Mouse (Mus musculus) liver, embryonic 12.5 days (tissue): ENCODE results near the gene Ina. TPM values are rescaled to one million over a fixed set of nuclear protein-coding genes. Genes with fewer than 3 reads are reported as not detected.
A peak's percentile ranks its signal among the peaks of the same experiment; 100 is the strongest.

Experiments used
- ATAC-seq: fragments of 200-750 bp; cut with Nextera tagmentation; 2 replicates; pipeline ENCODE4 v1.8.0; 2017; ENCODE audit warnings: moderate number of reproducible peaks, mild to moderate bottlenecking, moderate library complexity
- H3K27ac ChIP-seq: fragments of 300-500 bp; sonication (generic); 2 replicates; pipeline ENCODE4 v1.5.1; 2016; ENCODE audit warnings: mild to moderate bottlenecking
- H3K27me3 ChIP-seq: fragments of 300-500 bp; sonication (generic); replicated peaks from 2 replicates; pipeline ENCODE4 v1.6.1; 2016; ENCODE audit warnings: mild to moderate bottlenecking, moderate library complexity
- H3K36me3 ChIP-seq: fragments of 300-500 bp; sonication (generic); 2 replicates; pipeline ENCODE4 v1.6.1; 2016; ENCODE audit warnings: mild to moderate bottlenecking, moderate library complexity
- H3K4me1 ChIP-seq: fragments of 300-500 bp; sonication (generic); 2 replicates; pipeline ENCODE4 v1.6.1; 2016
- H3K4me2 ChIP-seq: fragments of 300-500 bp; sonication (generic); 2 replicates; pipeline ENCODE4 v1.6.1; 2016; ENCODE audit warnings: mild to moderate bottlenecking, moderate library complexity
- H3K4me3 ChIP-seq: fragments of 300-500 bp; sonication (generic); 2 replicates; pipeline ENCODE4 v1.5.1; 2016; ENCODE audit warnings: mild to moderate bottlenecking, moderate library complexity
- H3K9ac ChIP-seq: fragments of 300-500 bp; sonication (generic); 2 replicates; pipeline ENCODE4 v1.6.1; 2016; ENCODE audit warnings: mild to moderate bottlenecking, moderate library complexity
- H3K9me3 ChIP-seq: fragments of 300-500 bp; sonication (generic); replicated peaks from 2 replicates; pipeline ENCODE4 v1.6.1; 2016; ENCODE audit warnings: mild to moderate bottlenecking, moderate library complexity
- WGBS: fragments of 180-500 bp; shearing (Covaris S2); methylation state at CpG from one replicate; pipeline ENCODE4 v1.1.7; 2016; ENCODE audit not compliant: insufficient replicate concordance; 5-methylcytosine and 5-hydroxymethylcytosine counted together
- polyA plus RNA-seq: library from polyadenylated mRNA; unstranded; fragments of >200 nt; fragmentation: Nextera tagmentation; extraction: Ambion mirVana; gene quantifications from 2 replicates; pipeline ENCODE4 v1.2.1, GENCODE M21; 2016

Ina gene
- 0.11 and 0.12 TPM in 2 replicates for polyA plus RNA-seq

GRCm38 (mm10) chr19:47014447-47015381 lies at the start of gene Ina, which contains the start of gene Nt5c2:
TSS of gene Ina (plus strand) at chr19:47014698.
TSS of gene Nt5c2 (minus strand) at chr19:47015153.
- ATAC-seq, result peak; percentile 32; the same call in 1 of the 2 replicates
- 2% methylated on average over 123 of the region's 124 CpGs for WGBS

GRCm38 (mm10) chr19:46965496-46965895 lies 49.0 kb upstream of the Ina start:
- Histone ChIP-seq H3K9me3 (no peaks in the 10 kb centered on the region), H3K4me3 (no peak overlapping the region), H3K36me3 (no peaks in the 10 kb centered on the region), H3K9ac (no peak overlapping the region), H3K4me1 (peaks cover 51% of the 10 kb centered on the region), H3K27ac (no peak overlapping the region), H3K4me2 (no peak overlapping the region), H3K27me3 (no peaks in the 10 kb centered on the region)
- no peak for ATAC-seq

More at GRCm38 (mm10) chr19:47014447-47015381, at the start of gene Ina, which contains the start of gene Nt5c2:
- Histone ChIP-seq H3K27ac (no peak within 1 kb of the TSS), H3K9ac (no peak within 1 kb of the TSS), H3K9me3 (no peaks in the 10 kb centered on the region), H3K4me3 (peak within 1 kb of the TSS; percentile 34), H3K36me3 (no peaks in the 10 kb centered on the region), H3K4me1 (peaks cover 18% of the 10 kb centered on the region), H3K4me2 (peak within 1 kb of the TSS; percentile 58), H3K27me3 (peaks cover 94% of the 10 kb centered on the region)

GRCm38 (mm10) chr19:46966330-46966729 lies 48.2 kb upstream of the Ina start:
- Histone ChIP-seq H3K27ac (no peak overlapping the region), H3K4me3 (no peak overlapping the region), H3K27me3 (no peaks in the 10 kb centered on the region), H3K4me2 (no peak overlapping the region), H3K9ac (no peak overlapping the region), H3K4me1 (peaks cover 45% of the 10 kb centered on the region), H3K36me3 (no peaks in the 10 kb centered on the region), H3K9me3 (no peaks in the 10 kb centered on the region)
- no peak for ATAC-seq
- WGBS, result 84% methylated on average over 6 of the region's 6 CpGs

- 0 out of 2 replicates have a peak, but pooled peaks have one; percentile 22 for ATAC-seq
- 76% methylated on average over 4 of the region's 4 CpGs for WGBS
These were observed 46.6 kb upstream of the Ina start for GRCm38 (mm10) chr19:46967861-46968260.

GRCm38 (mm10) chr19:46968833-46969232 lies 45.7 kb upstream of the Ina start:
- peaks cover 45% of the 10 kb centered on the region for H3K4me1 ChIP-seq
- no peak overlapping the region for H3K9ac ChIP-seq
- H3K27me3 ChIP-seq, result no peaks in the 10 kb centered on the region
- no peak overlapping the region for H3K4me2 ChIP-seq
- ATAC-seq, result no peak
- H3K36me3 ChIP-seq, result no peaks in the 10 kb centered on the region
- 59% methylated on average over 5 of the region's 5 CpGs for WGBS
- H3K4me3 ChIP-seq, result no peak overlapping the region
- H3K9me3 ChIP-seq, result no peaks in the 10 kb centered on the region
- no peak overlapping the region for H3K27ac ChIP-seq

More at GRCm38 (mm10) chr19:46967861-46968260, 46.6 kb upstream of the Ina start:
- peaks cover 50% of the 10 kb centered on the region for H3K4me1 ChIP-seq
- H3K36me3 ChIP-seq, result no peaks in the 10 kb centered on the region
- no peaks in the 10 kb centered on the region for H3K27me3 ChIP-seq
- H3K9me3 ChIP-seq, result no peaks in the 10 kb centered on the region
- H3K4me3 ChIP-seq, result no peak overlapping the region
- no peak overlapping the region for H3K4me2 ChIP-seq
- H3K9ac ChIP-seq, result no peak overlapping the region
- no peak overlapping the region for H3K27ac ChIP-seq

GRCm38 (mm10) chr19:46969286-46969985 lies 45.1 kb upstream of the Ina start:
- Histone ChIP-seq H3K9ac (no peak overlapping the region), H3K4me1 (peaks cover 47% of the 10 kb centered on the region), H3K27ac (no peak overlapping the region), H3K4me2 (no peak overlapping the region), H3K4me3 (no peak overlapping the region), H3K9me3 (no peaks in the 10 kb centered on the region), H3K27me3 (no peaks in the 10 kb centered on the region), H3K36me3 (no peaks in the 10 kb centered on the region)
- no peak for ATAC-seq
- 74% methylated on average over 22 of the region's 22 CpGs for WGBS

- no peak overlapping the region for H3K4me3 ChIP-seq
- H3K36me3 ChIP-seq, result no peaks in the 10 kb centered on the region
- no peak overlapping the region for H3K9ac ChIP-seq
- ATAC-seq, result no peak
- H3K27me3 ChIP-seq, result no peaks in the 10 kb centered on the region
- H3K9me3 ChIP-seq, result no peaks in the 10 kb centered on the region
- WGBS, result 72% methylated on average over 13 of the region's 13 CpGs
- H3K27ac ChIP-seq, result no peak overlapping the region
- H3K4me1 ChIP-seq, result peaks cover 47% of the 10 kb centered on the region
- H3K4me2 ChIP-seq, result no peak overlapping the region
These were observed 44.3 kb upstream of the Ina start for GRCm38 (mm10) chr19:46970121-46970729.

GRCm38 (mm10) chr19:46971051-46971689 lies 43.3 kb upstream of the Ina start:
- ATAC-seq, result no peak
- Histone ChIP-seq H3K4me3 (no peak overlapping the region), H3K9me3 (no peaks in the 10 kb centered on the region), H3K9ac (no peak overlapping the region), H3K4me1 (peaks cover 47% of the 10 kb centered on the region), H3K27me3 (no peaks in the 10 kb centered on the region), H3K4me2 (no peak overlapping the region), H3K27ac (peak overlapping the region; percentile 42; the same call in 1 of the 2 replicates), H3K36me3 (no peaks in the 10 kb centered on the region)
- WGBS, result 74% methylated on average over 8 of the region's 8 CpGs

GRCm38 (mm10) chr19:46971712-46972111 lies 42.8 kb upstream of the Ina start:
- H3K4me1 ChIP-seq, result peaks cover 47% of the 10 kb centered on the region
- H3K4me2 ChIP-seq, result no peak overlapping the region
- H3K27me3 ChIP-seq, result no peaks in the 10 kb centered on the region
- no peak overlapping the region for H3K4me3 ChIP-seq
- ATAC-seq, result no peak
- WGBS, result 77% methylated on average over 9 of the region's 9 CpGs
- H3K36me3 ChIP-seq, result no peaks in the 10 kb centered on the region
- H3K27ac ChIP-seq, result 0 out of 2 replicates have a peak overlapping the region, but pooled peaks have one; percentile 42
- H3K9ac ChIP-seq, result no peak overlapping the region
- no peaks in the 10 kb centered on the region for H3K9me3 ChIP-seq

- Histone ChIP-seq H3K36me3 (no peaks in the 10 kb centered on the region), H3K4me3 (no peak overlapping the region), H3K4me2 (no peak overlapping the region), H3K4me1 (peaks cover 46% of the 10 kb centered on the region), H3K9me3 (no peaks in the 10 kb centered on the region), H3K27me3 (no peaks in the 10 kb centered on the region), H3K9ac (no peak overlapping the region), H3K27ac (no peak overlapping the region)
- no peak for ATAC-seq
- WGBS, result 87% methylated on average over 3 of the region's 3 CpGs
These were observed 42.3 kb upstream of the Ina start for GRCm38 (mm10) chr19:46972159-46972558.

- Histone ChIP-seq H3K27me3 (no peaks in the 10 kb centered on the region), H3K36me3 (no peaks in the 10 kb centered on the region), H3K4me3 (no peak overlapping the region), H3K4me2 (no peak overlapping the region), H3K4me1 (peaks cover 46% of the 10 kb centered on the region), H3K9me3 (no peaks in the 10 kb centered on the region), H3K27ac (no peak overlapping the region), H3K9ac (no peak overlapping the region)
- WGBS, result 56% methylated on average over 4 of the region's 4 CpGs
- no peak for ATAC-seq
These were observed 38.9 kb upstream of the Ina start for GRCm38 (mm10) chr19:46975565-46975964.
